Mouse (Mus musculus) heart, postnatal 0 days (tissue): ENCODE results near the gene Syvn1. TPM values are rescaled to one million over a fixed set of nuclear protein-coding genes. Genes with fewer than 3 reads are reported as not detected.

ENCODE experiments used
- ATAC-seq: fragments of 200-750 bp; cut with Nextera tagmentation; 2 replicates; pipeline ENCODE4 v1.8.0; 2017; ENCODE audit warnings: low read depth, moderate number of reproducible peaks, moderate library complexity; ENCODE audit not compliant: insufficient read depth
- DNase-seq: peaks from one replicate; pipeline ENCODE4 v3.0.0-alpha.2; 2016; ENCODE audit warnings: low spot score
- H3K27ac ChIP-seq: fragments of 300-500 bp; sonication (generic); 2 replicates; pipeline ENCODE4 v1.5.1; 2014; ENCODE audit warnings: low read depth, mild to moderate bottlenecking
- H3K27me3 ChIP-seq: fragments of 300-500 bp; sonication (generic); 2 replicates; pipeline ENCODE4 v1.6.1; 2014; ENCODE audit warnings: low read length, mixed read lengths; ENCODE audit not compliant: control insufficient read depth, insufficient read depth
- H3K36me3 ChIP-seq: fragments of 300-500 bp; sonication (generic); replicated peaks from 2 replicates; pipeline ENCODE4 v1.6.1; 2014; ENCODE audit warnings: low read length, mixed read lengths; ENCODE audit not compliant: control insufficient read depth, insufficient read depth
- H3K4me1 ChIP-seq: fragments of 300-500 bp; sonication (generic); 2 replicates; pipeline ENCODE4 v1.6.1; 2014; ENCODE audit warnings: antibody characterized with exemption; ENCODE audit not compliant: control insufficient read depth, insufficient read depth
- H3K4me2 ChIP-seq: fragments of 300-500 bp; sonication (generic); 2 replicates; pipeline ENCODE4 v1.6.1; 2014; ENCODE audit warnings: low read depth, mild to moderate bottlenecking, low read length, moderate library complexity
- H3K4me3 ChIP-seq: fragments of 300-500 bp; sonication (generic); 2 replicates; pipeline ENCODE4 v1.5.1; 2014; ENCODE audit warnings: low read depth, low read length
- H3K9ac ChIP-seq: fragments of 300-500 bp; sonication (generic); replicated peaks from 2 replicates; pipeline ENCODE4 v1.6.1; 2014; ENCODE audit warnings: low read depth, low read length, mixed read lengths
- H3K9me3 ChIP-seq: fragments of 300-500 bp; sonication (generic); replicated peaks from 2 replicates; pipeline ENCODE4 v1.6.1; 2016; ENCODE audit warnings: low read length; ENCODE audit not compliant: control insufficient read depth
- CTCF ChIP-seq: IDR thresholded peaks from 2 replicates; pipeline ENCODE4 v1.5.1; 2016; ENCODE audit warnings: antibody characterized with exemption, control low read depth, low read depth
- EP300 ChIP-seq: IDR thresholded peaks from 2 replicates; pipeline ENCODE4 v1.6.1; 2016; ENCODE audit warnings: antibody characterized with exemption, low read depth
- WGBS: fragments of 180-500 bp; shearing (Covaris S2); extraction: QIAGEN DNeasy Blood & Tissue Kit; methylation state at CpG from one replicate; pipeline ENCODE4 v1.1.7; 2014; 5-methylcytosine and 5-hydroxymethylcytosine counted together
- microRNA-seq: library from miRNA; unstranded; fragments of <30 nt; microRNA quantifications from one replicate; pipeline ENCODE4, GENCODE M21; 2016
- polyA plus RNA-seq: library from polyadenylated mRNA; unstranded; fragments of >200 nt; fragmentation: Nextera tagmentation; extraction: Ambion mirVana; gene quantifications from 2 replicates; pipeline ENCODE4 v1.2.1, GENCODE M21; 2015
- total RNA-seq: library from RNA; depleted of rRNA; stranded (reverse); fragments of >200 nt; gene quantifications from 2 replicates; pipeline ENCODE4 v1.2.3, GENCODE M21; 2014; ENCODE audit warnings: low replicate concordance; rRNA removed

Syvn1 gene
- total and polyA plus RNA-seq, 2 experiments from 2014 or later = 9.2 to 12.0 TPM

GRCm38 (mm10) chr19:6088841-6089240 lies 42.5 kb downstream of the Syvn1 start:
- TF ChIP-seq CTCF (no peak), EP300 (no peak)
- H3K9ac ChIP-seq = no peak overlapping the region
- H3K9me3 ChIP-seq = no peaks in the 10 kb centered on the region
- peaks cover 11% of the 10 kb centered on the region for H3K4me1 ChIP-seq
- H3K4me3 ChIP-seq = no peak overlapping the region
- H3K36me3 ChIP-seq = peaks cover 41% of the 10 kb centered on the region
- no peaks in the 10 kb centered on the region for H3K27me3 ChIP-seq
- H3K4me2 ChIP-seq = no peak overlapping the region
- DNase-seq = no peak
- whole genome bisulfite sequencing = 89% methylated on average over 13 of the region's 13 CpGs
- no peak overlapping the region for H3K27ac ChIP-seq
- no peak for ATAC-seq

- no peak for TF ChIP-seq EP300
- H3K27me3 ChIP-seq = no peaks in the 10 kb centered on the region
- no peak within 1 kb of the TSS for H3K4me3 ChIP-seq
- WGBS = 84% methylated on average over 7 of the region's 7 CpGs
- DNase-seq (no peak), ATAC-seq (no peak)
- no peak within 1 kb of the TSS for H3K9ac ChIP-seq
- no peak within 1 kb of the TSS for H3K27ac ChIP-seq
- no peaks in the 10 kb centered on the region for H3K9me3 ChIP-seq
- no peak within 1 kb of the TSS for H3K4me2 ChIP-seq
- no peaks in the 10 kb centered on the region for H3K4me1 ChIP-seq
- peaks cover 40% of the 10 kb centered on the region for H3K36me3 ChIP-seq
Measured at GRCm38 (mm10) chr19:6094119-6094518, 47.7 kb downstream of the Syvn1 start, which contains the start of gene AC131692.1. AC131692.1 (plus strand) TSS chr19:6094419.

GRCm38 (mm10) chr19:6097847-6098246 lies 51.5 kb downstream of the Syvn1 start:
- no peaks in the 10 kb centered on the region for H3K4me1 ChIP-seq
- no peak overlapping the region for H3K4me3 ChIP-seq
- no peaks in the 10 kb centered on the region for H3K27me3 ChIP-seq
- no peak overlapping the region for H3K4me2 ChIP-seq
- 74% methylated on average over 3 of the region's 3 CpGs for WGBS
- no peak for DNase-seq
- no peak for ATAC-seq
- no peak for TF ChIP-seq EP300
- no peak for TF ChIP-seq CTCF
- no peaks in the 10 kb centered on the region for H3K9me3 ChIP-seq
- H3K36me3 ChIP-seq = peaks cover 10% of the 10 kb centered on the region
- H3K9ac ChIP-seq = no peak overlapping the region
- no peak overlapping the region for H3K27ac ChIP-seq

- H3K4me3 ChIP-seq = no peak overlapping the region
- H3K9me3 ChIP-seq = no peaks in the 10 kb centered on the region
- no peaks in the 10 kb centered on the region for H3K4me1 ChIP-seq
- no peaks in the 10 kb centered on the region for H3K27me3 ChIP-seq
- TF ChIP-seq CTCF (no peak), EP300 (no peak)
- no peak overlapping the region for H3K27ac ChIP-seq
- H3K4me2 ChIP-seq = no peak overlapping the region
- no peak overlapping the region for H3K9ac ChIP-seq
- H3K36me3 ChIP-seq = no peaks in the 10 kb centered on the region
- WGBS = 77% methylated on average over 6 of the region's 6 CpGs
- ATAC-seq = no peak
- DNase-seq = no peak
Measured at GRCm38 (mm10) chr19:6101186-6101585, 54.8 kb downstream of the Syvn1 start.

GRCm38 (mm10) chr19:6102169-6102853 lies 55.9 kb downstream of the Syvn1 start:
- no peak for DNase-seq

More at GRCm38 (mm10) chr19:6102169-6102853, 55.9 kb downstream of the Syvn1 start:
- no peaks in the 10 kb centered on the region for H3K36me3 ChIP-seq
- no peaks in the 10 kb centered on the region for H3K9me3 ChIP-seq
- no peak for TF ChIP-seq CTCF
- TF ChIP-seq EP300 = no peak
- no peak for ATAC-seq
- H3K4me1 ChIP-seq = no peaks in the 10 kb centered on the region
- no peak overlapping the region for H3K4me2 ChIP-seq
- no peak overlapping the region for H3K9ac ChIP-seq
- WGBS = 66% methylated on average over 6 of the region's 6 CpGs
- H3K27ac ChIP-seq = no peak overlapping the region
- no peaks in the 10 kb centered on the region for H3K27me3 ChIP-seq
- no peak overlapping the region for H3K4me3 ChIP-seq

Small RNA genes lying within 50 kb of the gene (microRNA-seq; reads per million reads assigned to microRNA genes)
- gene Mir6988 = 1.4 reads per million

Other genes starting within 250 kb of the Syvn1 start
- 29.1 and 53.8 TPM in 2 replicates for gene Frmd8, start 171.3 kb upstream of the Syvn1 start, total RNA-seq
- 12.8 and 14.9 TPM in 2 replicates for gene Frmd8, start 171.3 kb upstream of the Syvn1 start, polyA plus RNA-seq
- gene Slc25a45, start 168.8 kb upstream of the Syvn1 start, total RNA-seq = 3.1 and 4.8 TPM in 2 replicates
- gene Slc25a45, start 168.8 kb upstream of the Syvn1 start, polyA plus RNA-seq = 2.8 and 2.9 TPM in 2 replicates
- 0.81 and 3.3 TPM in 2 replicates for gene Tigd3, start 152.4 kb upstream of the Syvn1 start, total RNA-seq
- gene Tigd3, start 152.4 kb upstream of the Syvn1 start, polyA plus RNA-seq = 0.85 and 0.91 TPM in 2 replicates
- gene Dpf2, start 133.6 kb upstream of the Syvn1 start, total RNA-seq = 57.8 and 91.8 TPM in 2 replicates
- 60.5 and 61.4 TPM in 2 replicates for gene Dpf2, start 133.6 kb upstream of the Syvn1 start, polyA plus RNA-seq
- 15.7 and 17.4 TPM in 2 replicates for gene Cdc42ep2, start 121.8 kb upstream of the Syvn1 start, total RNA-seq
- gene Cdc42ep2, start 121.8 kb upstream of the Syvn1 start, polyA plus RNA-seq = 8.8 and 9.5 TPM in 2 replicates
- gene Pola2, start 82.4 kb upstream of the Syvn1 start, total RNA-seq = 44.7 and 64.3 TPM in 2 replicates
- gene Pola2, start 82.4 kb upstream of the Syvn1 start, polyA plus RNA-seq = 32.7 and 34.1 TPM in 2 replicates
- gene Slc22a20, start 60.4 kb upstream of the Syvn1 start, total RNA-seq = not detected in 2 replicates
- not detected in 2 replicates for gene Slc22a20, start 60.4 kb upstream of the Syvn1 start, polyA plus RNA-seq
- gene Capn1, start 30.7 kb upstream of the Syvn1 start, total RNA-seq = 18.9 and 19.3 TPM in 2 replicates
- 4.9 and 5.3 TPM in 2 replicates for gene Capn1, start 30.7 kb upstream of the Syvn1 start, polyA plus RNA-seq
- gene Mrpl49, start 11.2 kb downstream of the Syvn1 start, total RNA-seq = 18.7 and 37.1 TPM in 2 replicates
- 49.7 and 53.5 TPM in 2 replicates for gene Mrpl49, start 11.2 kb downstream of the Syvn1 start, polyA plus RNA-seq
- gene Fau, start 11.3 kb downstream of the Syvn1 start, total RNA-seq = 562 and 833 TPM in 2 replicates
- 484 and 508 TPM in 2 replicates for gene Fau, start 11.3 kb downstream of the Syvn1 start, polyA plus RNA-seq
- gene Znhit2, start 14.6 kb downstream of the Syvn1 start, total RNA-seq = 46.7 and 58.4 TPM in 2 replicates
- gene Znhit2, start 14.6 kb downstream of the Syvn1 start, polyA plus RNA-seq = 21.4 and 22.7 TPM in 2 replicates
- gene Tm7sf2, start 21.8 kb downstream of the Syvn1 start, total RNA-seq = 13.1 and 14.4 TPM in 2 replicates
- gene Tm7sf2, start 21.8 kb downstream of the Syvn1 start, polyA plus RNA-seq = 3.2 and 3.3 TPM in 2 replicates
- 55.2 and 59.7 TPM in 2 replicates for gene Vps51, start 30.7 kb downstream of the Syvn1 start, total RNA-seq
- 32.5 and 35.8 TPM in 2 replicates for gene Vps51, start 30.7 kb downstream of the Syvn1 start, polyA plus RNA-seq
- not detected in 2 replicates for gene Tmem262, start 33.5 kb downstream of the Syvn1 start, total RNA-seq
- not detected in 2 replicates for gene Tmem262, start 33.5 kb downstream of the Syvn1 start, polyA plus RNA-seq
- gene Gm28374, start 35.7 kb downstream of the Syvn1 start, total RNA-seq = not detected in 2 replicates
- 0.72 and 0.99 TPM in 2 replicates for gene Gm28374, start 35.7 kb downstream of the Syvn1 start, polyA plus RNA-seq
- gene Zfpl1, start 38.4 kb downstream of the Syvn1 start, total RNA-seq = 50.8 and 55.5 TPM in 2 replicates
- gene Zfpl1, start 38.4 kb downstream of the Syvn1 start, polyA plus RNA-seq = 36.1 and 37.5 TPM in 2 replicates
- 2.2 and 6.8 TPM in 2 replicates for gene Cdca5, start 38.4 kb downstream of the Syvn1 start, total RNA-seq
- gene Cdca5, start 38.4 kb downstream of the Syvn1 start, polyA plus RNA-seq = 5.7 and 6.4 TPM in 2 replicates
- gene AC131692.1, start 47.8 kb downstream of the Syvn1 start, total RNA-seq = not detected in 2 replicates
- gene AC131692.1, start 47.8 kb downstream of the Syvn1 start, polyA plus RNA-seq = not detected in 2 replicates
- not detected in 2 replicates for gene Naaladl1, start 59.2 kb downstream of the Syvn1 start, total RNA-seq
- 0.07 TPM in 1 of 2 replicates, not detected in the other for gene Naaladl1, start 59.2 kb downstream of the Syvn1 start, polyA plus RNA-seq
- gene Sac3d1, start 72.1 kb downstream of the Syvn1 start, total RNA-seq = 46.5 and 48.8 TPM in 2 replicates
- gene Sac3d1, start 72.1 kb downstream of the Syvn1 start, polyA plus RNA-seq = 25.1 and 25.8 TPM in 2 replicates
- 30.5 and 55.7 TPM in 2 replicates for gene Snx15, start 81.7 kb downstream of the Syvn1 start, total RNA-seq
- 17.5 and 18.5 TPM in 2 replicates for gene Snx15, start 81.7 kb downstream of the Syvn1 start, polyA plus RNA-seq
- 0.46 TPM in 1 of 2 replicates, not detected in the other for gene Batf2, start 94.4 kb downstream of the Syvn1 start, total RNA-seq
- gene Batf2, start 94.4 kb downstream of the Syvn1 start, polyA plus RNA-seq = 0.16 and 0.18 TPM in 2 replicates
- gene Arl2, start 95.0 kb downstream of the Syvn1 start, total RNA-seq = 59.2 and 75.1 TPM in 2 replicates
- gene Arl2, start 95.0 kb downstream of the Syvn1 start, polyA plus RNA-seq = 96.6 and 105 TPM in 2 replicates
- not detected in 2 replicates for gene Majin, start 137.8 kb downstream of the Syvn1 start, total RNA-seq
- gene Majin, start 137.8 kb downstream of the Syvn1 start, polyA plus RNA-seq = not detected in 2 replicates
- not detected in 2 replicates for gene Gpha2, start 179.8 kb downstream of the Syvn1 start, total RNA-seq
- not detected in 2 replicates for gene Gpha2, start 179.8 kb downstream of the Syvn1 start, polyA plus RNA-seq
- 20.6 and 40.3 TPM in 2 replicates for gene Ppp2r5b, start 189.3 kb downstream of the Syvn1 start, total RNA-seq
- gene Ppp2r5b, start 189.3 kb downstream of the Syvn1 start, polyA plus RNA-seq = 18.3 and 18.6 TPM in 2 replicates
- 18.9 and 24.5 TPM in 2 replicates for gene Atg2a, start 195.1 kb downstream of the Syvn1 start, total RNA-seq
- gene Atg2a, start 195.1 kb downstream of the Syvn1 start, polyA plus RNA-seq = 4.7 and 5.6 TPM in 2 replicates
- gene Ehd1, start 230.1 kb downstream of the Syvn1 start, total RNA-seq = 127 and 200 TPM in 2 replicates
- 56.4 and 60.3 TPM in 2 replicates for gene Ehd1, start 230.1 kb downstream of the Syvn1 start, polyA plus RNA-seq